Mouse (Mus musculus) heart, embryonic 11.5 days (tissue): ENCODE data around the gene Fxr1. TPM values are rescaled to one million over a fixed set of nuclear protein-coding genes. Genes with fewer than 3 reads are reported as not detected.

Source experiments
- ATAC-seq: fragments of 200-750 bp; cut with Nextera tagmentation; replicated peaks from 2 replicates; pipeline ENCODE4 v1.8.0; 2017; ENCODE audit warnings: moderate library complexity; ENCODE audit not compliant: insufficient number of reproducible peaks, low FRiP score, low TSS enrichment
- H3K27ac ChIP-seq: fragments of 300-500 bp; sonication (generic); 2 replicates; pipeline ENCODE4 v1.5.1; 2014; ENCODE audit warnings: mild to moderate bottlenecking, low read depth, low read length
- H3K27me3 ChIP-seq: fragments of 300-500 bp; sonication (generic); 2 replicates; pipeline ENCODE4 v1.6.1; 2014; ENCODE audit warnings: mild to moderate bottlenecking, low read length, mixed read lengths; ENCODE audit not compliant: control insufficient read depth, insufficient read depth
- H3K36me3 ChIP-seq: fragments of 300-500 bp; sonication (generic); 2 replicates; pipeline ENCODE4 v1.6.1; 2014; ENCODE audit warnings: mild to moderate bottlenecking, low read length, moderate library complexity, mixed read lengths; ENCODE audit not compliant: control insufficient read depth, insufficient read depth
- H3K4me1 ChIP-seq: fragments of 300-500 bp; sonication (generic); 2 replicates; pipeline ENCODE4 v1.6.1; 2014; ENCODE audit warnings: low read length; ENCODE audit not compliant: control insufficient read depth, insufficient read depth
- H3K4me2 ChIP-seq: fragments of 300-500 bp; sonication (generic); 2 replicates; pipeline ENCODE4 v1.6.1; 2014; ENCODE audit warnings: mild to moderate bottlenecking, moderate library complexity
- H3K4me3 ChIP-seq: fragments of 300-500 bp; sonication (generic); 2 replicates; pipeline ENCODE4 v1.5.1; 2014; ENCODE audit warnings: low read depth, low read length
- H3K9ac ChIP-seq: fragments of 300-500 bp; sonication (generic); 2 replicates; pipeline ENCODE4 v1.6.1; 2014; ENCODE audit warnings: mild to moderate bottlenecking, low read depth, low read length, moderate library complexity
- H3K9me3 ChIP-seq: fragments of 300-500 bp; sonication (generic); replicated peaks from 2 replicates; pipeline ENCODE4 v1.6.1; 2016; ENCODE audit warnings: low read length; ENCODE audit not compliant: control insufficient read depth
- WGBS: fragments of 180-500 bp; shearing (Covaris S2); extraction: QIAGEN DNeasy Blood & Tissue Kit; methylation state at CpG from one replicate; pipeline ENCODE4 v1.1.7; 2014; ENCODE audit not compliant: insufficient replicate concordance; 5-methylcytosine and 5-hydroxymethylcytosine counted together
- polyA plus RNA-seq: library from polyadenylated mRNA; unstranded; fragments of >200 nt; fragmentation: Nextera tagmentation; extraction: Ambion mirVana; gene quantifications from 2 replicates; pipeline ENCODE4 v1.2.1, GENCODE M21; 2014

Gene Fxr1
- 83.4 and 89.2 TPM in 2 replicates for polyA plus RNA-seq

DNA sequence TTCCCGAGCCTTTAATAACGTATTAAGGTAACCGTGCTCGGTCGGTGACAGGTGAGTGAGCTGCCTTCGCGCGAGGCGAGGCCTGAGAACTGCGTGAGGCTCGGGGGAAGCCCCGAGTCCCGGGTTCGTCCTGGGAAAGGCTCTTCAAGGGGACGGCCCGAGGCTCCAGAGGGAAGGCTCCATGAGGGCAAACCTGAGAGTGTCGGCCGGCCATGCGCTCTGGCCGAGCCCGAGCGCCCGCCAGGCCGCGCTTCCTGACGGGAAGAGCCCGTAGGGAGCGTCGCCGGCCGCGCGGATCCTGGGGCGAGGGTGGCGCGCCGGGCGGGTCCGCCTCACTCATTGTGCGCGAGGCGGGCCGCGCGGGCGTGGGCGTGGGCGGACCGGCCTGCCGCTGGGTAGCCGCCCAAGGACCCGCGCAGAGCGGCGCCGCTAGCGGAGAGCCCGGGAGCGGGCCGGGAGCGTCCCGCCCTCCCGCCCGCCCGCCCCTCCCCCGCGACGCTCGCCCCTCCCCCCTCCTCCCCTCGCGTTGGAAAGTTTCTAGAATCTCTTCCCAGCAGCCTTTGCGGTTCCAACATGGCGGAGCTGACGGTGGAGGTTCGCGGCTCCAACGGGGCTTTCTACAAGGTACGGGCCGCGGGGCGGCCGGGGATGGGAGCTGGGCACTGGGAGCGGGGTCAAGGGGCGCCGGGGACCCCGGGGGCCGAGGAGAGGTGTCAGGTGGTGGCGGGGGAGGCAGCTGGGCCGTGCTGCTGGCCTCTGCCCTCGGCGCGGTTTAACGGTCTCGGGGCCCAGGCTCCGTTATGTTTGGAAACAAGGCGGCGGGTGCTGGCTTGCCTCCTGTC, at the start of gene Fxr1:
Gene Fxr1 (plus strand): TSS at position 404 of the 842 bp plus-strand sequence.
- peak within 1 kb of the TSS; percentile 99 for H3K9ac ChIP-seq
- peak within 1 kb of the TSS; percentile 82 for H3K4me2 ChIP-seq
- H3K9me3 ChIP-seq, result no peaks in the 10 kb centered on the region
- H3K36me3 ChIP-seq, result no peaks in the 10 kb centered on the region
- H3K4me3 ChIP-seq, result peak within 1 kb of the TSS; percentile 98
- no peaks in the 10 kb centered on the region for H3K27me3 ChIP-seq
- H3K4me1 ChIP-seq, result peaks cover 8% of the 10 kb centered on the region
- ATAC-seq, result peak; percentile 97
- under 1% methylated on average over 90 of the region's 97 CpGs for whole genome bisulfite sequencing
- peak within 1 kb of the TSS; percentile 96 for H3K27ac ChIP-seq

- Histone ChIP-seq H3K9ac (no peak overlapping the region), H3K27ac (no peak overlapping the region), H3K4me1 (no peaks in the 10 kb centered on the region), H3K9me3 (no peaks in the 10 kb centered on the region), H3K4me2 (no peak overlapping the region), H3K36me3 (no peaks in the 10 kb centered on the region), H3K27me3 (no peaks in the 10 kb centered on the region), H3K4me3 (no peak overlapping the region)
- no peak for ATAC-seq
- 56% methylated on average over 6 of the region's 6 CpGs for WGBS
Measured at GRCm38 (mm10) chr3:33979395-33979794, 40.3 kb upstream of the Fxr1 start.

- Histone ChIP-seq H3K9me3 (no peaks in the 10 kb centered on the region), H3K9ac (no peak overlapping the region), H3K27ac (no peak overlapping the region), H3K4me2 (no peak overlapping the region), H3K4me3 (no peak overlapping the region), H3K27me3 (no peaks in the 10 kb centered on the region), H3K4me1 (no peaks in the 10 kb centered on the region), H3K36me3 (no peaks in the 10 kb centered on the region)
- WGBS, result 85% methylated on average over 5 of the region's 5 CpGs
- ATAC-seq, result no peak
Measured at GRCm38 (mm10) chr3:33982746-33983145, 37.0 kb upstream of the Fxr1 start.

DNA sequence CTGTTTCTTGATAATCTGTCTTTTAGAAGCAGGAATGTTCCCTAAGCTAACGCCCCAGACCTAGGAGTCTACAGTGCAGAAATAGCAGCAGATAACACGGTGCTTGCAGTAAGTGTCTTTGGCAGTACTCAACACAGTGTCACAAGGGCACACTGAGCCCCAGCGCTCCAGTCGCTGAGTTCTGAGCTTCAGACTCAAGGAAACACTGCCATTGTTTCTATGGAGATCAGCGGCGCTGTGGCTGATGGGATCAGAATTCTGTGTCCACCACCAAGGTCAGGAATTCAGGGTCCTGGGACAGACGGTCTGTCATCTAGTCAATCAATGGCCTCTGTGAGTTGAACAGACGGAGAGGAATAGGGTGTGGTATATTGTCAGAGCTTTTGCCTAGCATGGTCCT, 30.4 kb upstream of the Fxr1 start:
- Histone ChIP-seq H3K27me3 (no peaks in the 10 kb centered on the region), H3K4me1 (peaks cover 14% of the 10 kb centered on the region), H3K36me3 (no peaks in the 10 kb centered on the region), H3K9ac (no peak overlapping the region), H3K4me2 (peak overlapping the region; percentile 43), H3K27ac (peak overlapping the region; percentile 85), H3K9me3 (no peaks in the 10 kb centered on the region), H3K4me3 (peak overlapping the region; percentile 8; the same call in 1 of the 2 replicates)
- peak; percentile 85 for ATAC-seq
- WGBS, result 36% methylated on average over 8 of the region's 8 CpGs

DNA sequence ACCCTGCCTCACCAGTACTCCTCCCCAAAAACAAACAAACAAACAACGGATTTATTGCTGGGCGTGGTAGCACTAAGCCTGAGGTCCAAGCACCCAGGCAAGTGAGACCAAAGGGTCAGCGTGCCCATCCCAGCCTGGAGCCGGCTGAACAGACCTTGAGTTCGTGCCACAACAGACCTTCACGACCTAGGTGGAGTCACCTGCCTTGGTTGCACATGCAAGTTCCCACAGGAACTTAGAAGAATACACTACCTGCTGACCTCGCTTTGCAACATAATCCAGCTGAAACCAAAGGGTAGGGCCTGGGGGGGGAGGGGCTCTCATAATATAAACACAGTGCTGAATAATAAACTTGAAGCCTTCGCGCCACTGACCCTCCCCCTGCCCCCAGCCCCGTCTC, 29.3 kb upstream of the Fxr1 start:
- Histone ChIP-seq H3K36me3 (no peaks in the 10 kb centered on the region), H3K4me3 (no peak overlapping the region), H3K9ac (no peak overlapping the region), H3K27me3 (no peaks in the 10 kb centered on the region), H3K9me3 (no peaks in the 10 kb centered on the region), H3K4me2 (no peak overlapping the region), H3K27ac (0 out of 2 replicates have a peak overlapping the region, but pooled peaks have one; percentile 85), H3K4me1 (peaks cover 14% of the 10 kb centered on the region)
- ATAC-seq, result no peak
- WGBS, result 67% methylated on average over 10 of the region's 10 CpGs

- Histone ChIP-seq H3K4me2 (no peak overlapping the region), H3K27ac (no peak overlapping the region), H3K9ac (no peak overlapping the region), H3K4me3 (no peak overlapping the region), H3K27me3 (no peaks in the 10 kb centered on the region), H3K36me3 (no peaks in the 10 kb centered on the region), H3K9me3 (no peaks in the 10 kb centered on the region), H3K4me1 (peaks cover 14% of the 10 kb centered on the region)
- no peak for ATAC-seq
- 46% methylated on average over 8 of the region's 8 CpGs for WGBS
Measured at GRCm38 (mm10) chr3:33990921-33991320, 28.8 kb upstream of the Fxr1 start.

GRCm38 (mm10) chr3:33993421-33994126, 26.2 kb upstream of the Fxr1 start:
- Histone ChIP-seq H3K4me1 (peaks cover 14% of the 10 kb centered on the region), H3K27me3 (no peaks in the 10 kb centered on the region), H3K4me3 (no peak overlapping the region), H3K9ac (no peak overlapping the region), H3K9me3 (no peaks in the 10 kb centered on the region), H3K27ac (peak overlapping the region; percentile 35; the same call in 1 of the 2 replicates), H3K36me3 (no peaks in the 10 kb centered on the region), H3K4me2 (no peak overlapping the region; the same call in 1 of the 2 replicates)
- WGBS, result 69% methylated on average over 14 of the region's 14 CpGs
- no peak for ATAC-seq

GRCm38 (mm10) chr3:33994127-33994488, 25.6 kb upstream of the Fxr1 start:
- ATAC-seq, result no peak
- WGBS, result 60% methylated on average over 3 of the region's 3 CpGs
- no peak overlapping the region for H3K4me2 ChIP-seq
- H3K4me3 ChIP-seq, result no peak overlapping the region
- H3K4me1 ChIP-seq, result peaks cover 14% of the 10 kb centered on the region
- no peaks in the 10 kb centered on the region for H3K36me3 ChIP-seq
- H3K27ac ChIP-seq, result peak overlapping the region; percentile 29; the same call in 1 of the 2 replicates
- no peaks in the 10 kb centered on the region for H3K27me3 ChIP-seq
- no peaks in the 10 kb centered on the region for H3K9me3 ChIP-seq
- no peak overlapping the region for H3K9ac ChIP-seq
